Mouse (Mus musculus): ENCODE results near the gene Mgat5. TPM values are rescaled to one million over a fixed set of nuclear protein-coding genes. Genes with fewer than 3 reads are reported as not detected.

The Mgat5 gene
- polyA plus RNA-seq, 1 experiment from 2014 or later = 6.2 TPM

DNA sequence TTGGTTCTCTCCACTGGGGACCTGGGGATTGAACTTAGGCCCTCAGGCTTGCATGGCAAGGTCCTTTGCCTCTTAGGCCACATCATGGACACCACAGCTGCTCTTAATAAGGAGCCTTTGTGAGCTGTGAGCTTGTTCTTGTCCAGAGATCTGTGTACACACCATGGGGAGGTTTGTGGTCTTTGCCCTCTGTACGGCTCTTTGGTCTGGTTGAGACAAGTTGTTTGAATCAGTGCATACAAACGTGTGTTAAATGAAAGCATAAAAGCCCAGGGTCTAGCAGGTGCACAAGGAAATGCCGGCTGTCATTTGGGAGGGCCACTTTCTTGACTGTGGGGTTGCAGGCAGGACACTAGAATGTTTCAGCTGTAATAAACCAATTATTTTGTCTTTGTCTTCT is 64.5 kb downstream of the Mgat5 start:
- no peaks in the 10 kb centered on the region for H3K9me3 ChIP-seq
- no peaks in the 10 kb centered on the region for H3K27me3 ChIP-seq
- ATAC-seq (ENCODE audit: insufficient number of reproducible peaks, insufficient read depth, low FRiP score, low TSS enrichment) = no peak
- no peak overlapping the region for H3K9ac ChIP-seq
- H3K4me3 ChIP-seq = no peak overlapping the region
- no peaks in the 10 kb centered on the region for H3K36me3 ChIP-seq
- H3K4me1 ChIP-seq = no peaks in the 10 kb centered on the region
- no peak overlapping the region for H3K4me2 ChIP-seq (replicated peaks)
- no peak overlapping the region for H3K27ac ChIP-seq
- WGBS = 70% methylated on average over 3 of the region's 3 CpGs

DNA sequence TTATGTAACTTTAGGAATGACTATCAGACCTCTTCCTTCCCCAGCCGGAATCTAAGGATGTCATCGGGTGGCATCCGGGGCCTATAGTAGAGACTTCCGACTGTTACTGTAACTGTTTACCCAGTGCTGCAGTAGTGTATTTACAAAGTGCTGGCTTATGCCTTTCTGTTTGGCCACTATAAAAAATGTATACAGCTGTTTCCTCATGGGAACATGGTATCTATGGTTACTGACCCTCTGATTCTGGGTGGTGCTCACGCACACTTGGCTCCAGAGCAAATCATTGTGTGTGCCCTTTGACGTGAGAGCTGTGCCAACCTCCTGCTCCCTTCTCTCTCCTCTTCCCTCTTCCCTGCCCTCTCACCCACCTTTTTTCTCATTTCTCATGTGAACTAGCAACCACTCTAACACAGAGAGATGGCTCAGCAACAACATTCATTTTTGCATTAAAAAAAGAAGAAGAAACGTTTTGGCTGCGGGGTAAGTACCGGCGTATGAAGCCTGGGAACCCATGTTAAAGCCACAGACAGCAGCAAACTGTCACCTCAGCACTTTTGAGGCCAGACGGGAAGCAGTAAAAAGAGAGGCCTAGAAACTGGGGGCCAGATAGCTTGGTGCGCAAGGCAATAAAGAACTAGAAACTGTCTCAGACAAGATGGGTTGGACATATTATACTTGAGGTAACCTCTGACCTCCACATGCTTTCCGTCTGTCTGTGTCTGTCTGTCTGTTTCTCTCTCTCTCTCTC is 65.6 kb downstream of the Mgat5 start:
- no peak for ATAC-seq (ENCODE audit: insufficient number of reproducible peaks, insufficient read depth, low FRiP score, low TSS enrichment)
- no peaks in the 10 kb centered on the region for H3K27me3 ChIP-seq
- 82% methylated on average over 13 of the region's 13 CpGs for WGBS
- H3K4me2 ChIP-seq (replicated peaks) = no peak overlapping the region
- H3K9ac ChIP-seq = no peak overlapping the region
- H3K9me3 ChIP-seq = no peaks in the 10 kb centered on the region
- no peaks in the 10 kb centered on the region for H3K36me3 ChIP-seq
- H3K27ac ChIP-seq = no peak overlapping the region
- H3K4me3 ChIP-seq = no peak overlapping the region
- H3K4me1 ChIP-seq = no peaks in the 10 kb centered on the region

- Histone ChIP-seq H3K4me3 (no peak overlapping the region), H3K4me1 (no peaks in the 10 kb centered on the region), H3K27me3 (no peaks in the 10 kb centered on the region), H3K9me3 (no peaks in the 10 kb centered on the region), H3K27ac (no peak overlapping the region), H3K9ac (no peak overlapping the region), H3K36me3 (no peaks in the 10 kb centered on the region), H3K4me2 (replicated peaks) (no peak overlapping the region)
- 98% methylated on average over 4 of the region's 4 CpGs for WGBS
- no peak for ATAC-seq (ENCODE audit: insufficient number of reproducible peaks, insufficient read depth, low FRiP score, low TSS enrichment)
Observed at GRCm38 (mm10) chr1:127271156-127271555, 66.3 kb downstream of the Mgat5 start.

GRCm38 (mm10) chr1:127273363-127273762 is 68.5 kb downstream of the Mgat5 start:
- H3K4me1 ChIP-seq = no peaks in the 10 kb centered on the region
- no peak overlapping the region for H3K4me3 ChIP-seq
- no peak for ATAC-seq (ENCODE audit: insufficient number of reproducible peaks, insufficient read depth, low FRiP score, low TSS enrichment)
- 78% methylated on average over 5 of the region's 5 CpGs for WGBS
- no peaks in the 10 kb centered on the region for H3K36me3 ChIP-seq
- no peak overlapping the region for H3K4me2 ChIP-seq (replicated peaks)
- H3K9me3 ChIP-seq = no peaks in the 10 kb centered on the region
- H3K27me3 ChIP-seq = no peaks in the 10 kb centered on the region
- H3K27ac ChIP-seq = no peak overlapping the region
- no peak overlapping the region for H3K9ac ChIP-seq

DNA sequence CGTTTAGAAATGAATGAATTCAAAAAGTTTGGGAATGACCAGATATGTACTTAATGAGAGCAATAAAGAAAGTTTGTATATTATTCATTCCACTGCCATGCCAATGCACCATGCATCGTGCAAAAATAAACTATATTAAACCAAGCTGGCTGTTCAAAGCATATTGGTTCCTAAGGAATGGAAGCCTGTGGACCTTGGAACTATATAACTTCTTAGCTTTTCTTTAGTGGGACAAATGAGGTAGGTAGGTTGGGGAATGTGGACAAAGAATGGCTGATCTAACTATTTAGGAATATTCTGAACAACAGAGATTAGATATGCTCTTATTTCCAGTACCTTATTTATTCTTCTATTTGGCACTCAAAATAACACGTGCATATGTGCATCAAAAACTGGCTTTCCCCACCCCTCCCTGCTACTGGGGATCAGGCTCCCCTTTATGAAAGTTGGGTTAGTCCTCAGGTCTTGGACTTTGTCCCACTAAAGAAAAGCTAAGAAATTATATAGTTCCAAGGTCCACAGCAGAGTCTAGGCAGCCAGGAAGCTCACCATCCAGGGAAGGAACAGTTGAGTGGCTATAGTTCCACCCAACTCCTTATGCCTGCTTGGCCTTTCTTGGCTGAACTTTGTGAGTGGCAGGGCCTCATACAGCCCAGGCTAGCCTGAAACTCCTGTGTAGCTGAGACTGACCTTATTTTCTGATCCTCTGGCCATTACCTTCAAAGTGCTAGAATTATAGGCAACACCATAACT is 70.9 kb downstream of the Mgat5 start:
- H3K27ac ChIP-seq = no peak overlapping the region
- no peak overlapping the region for H3K4me3 ChIP-seq
- WGBS = 90% methylated on average over 3 of the region's 3 CpGs
- no peaks in the 10 kb centered on the region for H3K4me1 ChIP-seq
- H3K4me2 ChIP-seq (replicated peaks) = no peak overlapping the region
- no peak overlapping the region for H3K9ac ChIP-seq
- H3K27me3 ChIP-seq = no peaks in the 10 kb centered on the region
- no peaks in the 10 kb centered on the region for H3K9me3 ChIP-seq
- ATAC-seq (ENCODE audit: insufficient number of reproducible peaks, insufficient read depth, low FRiP score, low TSS enrichment) = no peak
- H3K36me3 ChIP-seq = no peaks in the 10 kb centered on the region

DNA sequence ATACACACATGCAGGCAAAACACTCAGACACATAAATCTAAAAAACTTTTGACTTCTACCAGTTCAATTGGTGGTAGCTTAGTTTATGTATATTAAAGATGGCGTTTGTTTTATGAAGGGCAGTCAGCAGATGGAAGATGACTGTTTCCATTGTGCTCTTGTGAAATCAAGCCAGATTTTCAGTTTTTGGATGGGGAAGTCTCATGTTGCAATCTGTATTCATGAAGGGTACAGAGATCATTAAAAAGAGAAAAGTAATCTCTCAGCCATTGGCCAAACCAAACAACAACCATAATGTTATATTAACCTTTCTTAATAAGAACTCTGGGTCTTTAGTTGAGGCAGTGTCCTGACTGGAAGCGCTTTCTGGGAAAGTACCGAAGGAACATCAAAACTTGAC is 73.3 kb downstream of the Mgat5 start:
- Histone ChIP-seq H3K27ac (no peak overlapping the region), H3K4me3 (no peak overlapping the region), H3K4me1 (no peaks in the 10 kb centered on the region), H3K27me3 (no peaks in the 10 kb centered on the region), H3K4me2 (replicated peaks) (no peak overlapping the region), H3K36me3 (no peaks in the 10 kb centered on the region), H3K9me3 (no peaks in the 10 kb centered on the region), H3K9ac (no peak overlapping the region)
- 83% methylated on average over 3 of the region's 3 CpGs for WGBS
- no peak for ATAC-seq (ENCODE audit: insufficient number of reproducible peaks, insufficient read depth, low FRiP score, low TSS enrichment)

DNA sequence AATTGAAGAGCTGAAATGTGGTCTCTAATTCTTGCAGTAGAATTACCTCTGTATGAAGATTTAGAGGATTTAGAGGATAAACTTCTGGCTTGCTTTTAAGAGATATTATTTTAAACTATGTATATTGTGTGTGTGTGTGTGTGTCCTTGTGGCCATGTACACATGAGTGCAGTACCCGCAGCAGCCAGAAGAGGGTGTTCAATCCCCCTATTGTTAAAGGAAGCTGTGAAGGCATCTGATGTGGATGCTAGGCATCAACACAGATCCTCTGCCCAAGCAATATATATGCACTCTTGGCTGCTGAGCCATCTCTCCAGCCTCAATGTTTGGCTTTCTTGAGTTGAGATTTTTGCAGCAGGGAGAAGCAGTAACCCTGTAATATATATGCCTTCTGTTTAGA is 75.4 kb downstream of the Mgat5 start:
- H3K27me3 ChIP-seq = no peaks in the 10 kb centered on the region
- H3K9me3 ChIP-seq = no peaks in the 10 kb centered on the region
- H3K4me1 ChIP-seq = no peaks in the 10 kb centered on the region
- no peak overlapping the region for H3K4me3 ChIP-seq
- H3K4me2 ChIP-seq (replicated peaks) = no peak overlapping the region
- H3K36me3 ChIP-seq = no peaks in the 10 kb centered on the region
- no peak for ATAC-seq (ENCODE audit: insufficient number of reproducible peaks, insufficient read depth, low FRiP score, low TSS enrichment)
- H3K9ac ChIP-seq = no peak overlapping the region
- no peak overlapping the region for H3K27ac ChIP-seq
- WGBS = 91% methylated on average over 1 of the region's 1 CpGs

GRCm38 (mm10) chr1:127284975-127285374 is 80.2 kb downstream of the Mgat5 start:
- H3K4me3 ChIP-seq = no peak overlapping the region
- no peaks in the 10 kb centered on the region for H3K4me1 ChIP-seq
- H3K9ac ChIP-seq = no peak overlapping the region
- no peaks in the 10 kb centered on the region for H3K27me3 ChIP-seq
- 54% methylated on average over 3 of the region's 3 CpGs for WGBS
- H3K9me3 ChIP-seq = no peaks in the 10 kb centered on the region
- no peak for ATAC-seq (ENCODE audit: insufficient number of reproducible peaks, insufficient read depth, low FRiP score, low TSS enrichment)
- H3K27ac ChIP-seq = no peak overlapping the region
- H3K36me3 ChIP-seq = no peaks in the 10 kb centered on the region
- no peak overlapping the region for H3K4me2 ChIP-seq (replicated peaks)

GRCm38 (mm10) chr1:127287505-127287904 is 82.7 kb downstream of the Mgat5 start:
- Histone ChIP-seq H3K36me3 (no peaks in the 10 kb centered on the region), H3K4me1 (no peaks in the 10 kb centered on the region; the same call in 1 of the 2 replicates), H3K27ac (no peak overlapping the region), H3K9ac (no peak overlapping the region), H3K4me3 (no peak overlapping the region), H3K4me2 (replicated peaks) (no peak overlapping the region), H3K9me3 (no peaks in the 10 kb centered on the region), H3K27me3 (no peaks in the 10 kb centered on the region)
- no peak for ATAC-seq (ENCODE audit: insufficient number of reproducible peaks, insufficient read depth, low FRiP score, low TSS enrichment)
- WGBS = 95% methylated on average over 6 of the region's 6 CpGs

DNA sequence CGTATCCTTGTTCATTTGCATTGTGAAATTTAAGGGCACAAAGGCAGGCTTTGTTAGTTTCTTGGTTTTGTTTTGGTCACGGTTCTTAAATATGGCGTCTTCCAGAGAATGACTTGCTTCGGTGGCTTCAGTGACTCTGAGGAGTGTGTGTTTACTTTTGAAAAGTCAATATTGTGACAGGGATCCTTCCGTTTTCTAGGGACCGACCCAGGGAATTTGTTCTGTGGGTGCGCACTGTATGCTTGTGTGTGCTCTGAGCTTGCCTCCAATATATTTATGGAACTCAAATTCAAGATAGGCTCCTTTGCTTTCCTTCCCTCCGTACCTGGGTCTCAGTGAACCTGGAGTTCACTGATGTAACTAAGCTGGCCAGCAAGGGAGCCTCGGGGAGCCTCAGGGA is 86.1 kb downstream of the Mgat5 start:
- Histone ChIP-seq H3K4me2 (replicated peaks) (no peak overlapping the region), H3K9ac (no peak overlapping the region), H3K9me3 (no peaks in the 10 kb centered on the region), H3K27me3 (no peaks in the 10 kb centered on the region), H3K4me3 (no peak overlapping the region), H3K36me3 (no peaks in the 10 kb centered on the region), H3K27ac (no peak overlapping the region), H3K4me1 (no peaks in the 10 kb centered on the region; the same call in 1 of the 2 replicates)
- WGBS = 60% methylated on average over 9 of the region's 9 CpGs
- ATAC-seq (ENCODE audit: insufficient number of reproducible peaks, insufficient read depth, low FRiP score, low TSS enrichment) = no peak

DNA sequence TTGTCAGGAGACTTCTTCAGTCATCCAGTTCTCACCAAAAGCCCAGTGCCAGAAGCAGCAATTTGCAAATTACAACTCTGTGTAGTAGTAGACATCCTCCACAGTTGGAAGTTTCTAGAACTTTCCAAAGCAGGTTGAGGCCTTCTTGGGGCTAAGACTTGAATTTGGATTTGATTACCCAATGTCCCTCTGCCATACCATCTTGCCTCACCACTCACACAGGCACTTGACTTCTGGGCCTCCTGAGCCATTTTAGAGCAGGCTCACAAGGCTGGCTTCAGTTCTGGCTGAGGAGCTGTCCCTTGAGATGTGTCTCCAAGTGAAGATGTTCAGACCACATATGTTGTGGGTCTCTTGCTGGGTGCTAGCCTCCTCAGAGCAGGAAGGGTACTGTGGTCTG is 86.9 kb downstream of the Mgat5 start:
- no peak for ATAC-seq (ENCODE audit: insufficient number of reproducible peaks, insufficient read depth, low FRiP score, low TSS enrichment)
- H3K4me1 ChIP-seq = no peaks in the 10 kb centered on the region; the same call in 1 of the 2 replicates
- no peak overlapping the region for H3K9ac ChIP-seq
- H3K4me3 ChIP-seq = no peak overlapping the region
- no peak overlapping the region for H3K4me2 ChIP-seq (replicated peaks)
- H3K27me3 ChIP-seq = no peaks in the 10 kb centered on the region
- H3K9me3 ChIP-seq = no peaks in the 10 kb centered on the region
- no peaks in the 10 kb centered on the region for H3K36me3 ChIP-seq
- no peak overlapping the region for H3K27ac ChIP-seq

DNA sequence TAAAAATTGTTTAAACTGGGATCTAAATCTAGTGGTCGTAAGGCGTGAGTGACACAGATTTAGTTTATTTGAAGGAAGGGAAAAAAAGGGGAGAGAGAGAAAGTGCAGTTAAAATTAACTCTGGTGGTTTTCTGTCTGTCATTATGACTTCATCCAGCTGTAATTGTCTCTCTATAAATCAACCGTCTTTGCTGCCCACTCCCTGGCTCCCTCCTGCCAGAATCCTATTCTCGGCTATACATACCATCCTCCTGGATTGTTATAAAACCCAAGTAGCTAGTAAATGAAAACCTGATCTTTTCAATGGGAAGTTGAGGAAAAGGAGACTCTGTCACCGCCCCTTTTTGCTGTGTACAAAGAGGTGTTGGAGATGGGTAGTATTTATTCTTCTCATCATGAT is 88.5 kb downstream of the Mgat5 start:
- Histone ChIP-seq H3K4me1 (no peaks in the 10 kb centered on the region; the same call in 1 of the 2 replicates), H3K27ac (no peak overlapping the region), H3K4me2 (replicated peaks) (no peak overlapping the region), H3K9ac (no peak overlapping the region), H3K27me3 (no peaks in the 10 kb centered on the region), H3K36me3 (no peaks in the 10 kb centered on the region), H3K9me3 (no peaks in the 10 kb centered on the region), H3K4me3 (no peak overlapping the region)
- 69% methylated on average over 5 of the region's 5 CpGs for WGBS
- ATAC-seq (ENCODE audit: insufficient number of reproducible peaks, insufficient read depth, low FRiP score, low TSS enrichment) = no peak

Measured in embryonic facial prominence, embryonic 12.5 days (tissue).